Mouse (Mus musculus) intestine, embryonic 14.5 days (tissue): ENCODE results near the gene Insm2. TPM values are rescaled to one million over a fixed set of nuclear protein-coding genes. Genes with fewer than 3 reads are reported as not detected.
"Not testable (repeated sequence)": the region's sequence is repeated elsewhere in the genome, so short reads cannot be mapped to it uniquely, and the experiment has no call there.

Source experiments
- ATAC-seq: fragments of 200-750 bp; cut with Nextera tagmentation; replicated peaks from 2 replicates; pipeline ENCODE4 v1.8.0; 2017; ENCODE audit warnings: low read depth, moderate number of reproducible peaks, moderate TSS enrichment, moderate library complexity; ENCODE audit not compliant: low FRiP score, low TSS enrichment
- DNase-seq: peaks from one replicate; pipeline ENCODE4 v3.0.0-alpha.2; 2018; ENCODE audit warnings: low spot score
- H3K27ac ChIP-seq: fragments of 300-500 bp; sonication (generic); 2 replicates; pipeline ENCODE4 v1.5.1; 2014; ENCODE audit warnings: low read depth, mild to moderate bottlenecking, control low read depth
- H3K27me3 ChIP-seq: fragments of 300-500 bp; sonication (generic); replicated peaks from 2 replicates; pipeline ENCODE4 v1.6.1; 2014; ENCODE audit warnings: low read length, control low read depth; ENCODE audit not compliant: control insufficient read depth, insufficient read depth
- H3K36me3 ChIP-seq: fragments of 300-500 bp; sonication (generic); 2 replicates; pipeline ENCODE4 v1.6.1; 2014; ENCODE audit warnings: low read length, control low read depth; ENCODE audit not compliant: control insufficient read depth, insufficient read depth
- H3K4me1 ChIP-seq: fragments of 300-500 bp; sonication (generic); replicated peaks from 2 replicates; pipeline ENCODE4 v1.6.1; 2014; ENCODE audit warnings: low read length, control low read depth, mixed read lengths; ENCODE audit not compliant: control insufficient read depth, insufficient read depth
- H3K4me2 ChIP-seq: fragments of 300-500 bp; sonication (generic); 2 replicates; pipeline ENCODE4 v1.6.1; 2014; ENCODE audit warnings: low read length
- H3K4me3 ChIP-seq: fragments of 300-500 bp; sonication (generic); 2 replicates; pipeline ENCODE4 v1.5.1; 2014; ENCODE audit warnings: low read depth, low read length, control low read depth, mixed read lengths
- H3K9ac ChIP-seq: fragments of 300-500 bp; sonication (generic); 2 replicates; pipeline ENCODE4 v1.6.1; 2014; ENCODE audit warnings: mild to moderate bottlenecking, low read length
- H3K9me3 ChIP-seq: fragments of 300-500 bp; sonication (generic); 2 replicates; pipeline ENCODE4 v1.6.1; 2016; ENCODE audit warnings: low read length, control low read depth; ENCODE audit not compliant: control insufficient read depth
- WGBS: fragments of 180-500 bp; shearing (Covaris S2); extraction: QIAGEN DNeasy Blood & Tissue Kit; methylation state at CpG from one replicate; pipeline ENCODE4 v1.1.7; 2014; 5-methylcytosine and 5-hydroxymethylcytosine counted together
- polyA plus RNA-seq: library from polyadenylated mRNA; unstranded; fragments of >200 nt; fragmentation: Nextera tagmentation; extraction: Ambion mirVana; gene quantifications from 2 replicates; pipeline ENCODE4 v1.2.1, GENCODE M21; 2014

Insm2 gene
- 0.12 and 0.34 TPM in 2 replicates for polyA plus RNA-seq

- DNase-seq: peak; percentile 65
- Histone ChIP-seq H3K4me2 (peak within 1 kb of the TSS; percentile 74), H3K36me3 (no peaks in the 10 kb centered on the region), H3K4me3 (peak within 1 kb of the TSS; percentile 46), H3K9me3 (no peaks in the 10 kb centered on the region), H3K4me1 (peaks cover 16% of the 10 kb centered on the region), H3K27ac (no peak within 1 kb of the TSS), H3K9ac (no peak within 1 kb of the TSS), H3K27me3 (peaks cover 53% of the 10 kb centered on the region)
- ATAC-seq: peak; percentile 21; the same call in 1 of the 2 replicates
- WGBS: 2% methylated on average over 57 of the region's 77 CpGs
Measured at GRCm38 (mm10) chr12:55598887-55599561, at the start of gene Insm2. Insm2 (plus strand) TSS chr12:55599427.

- not testable (repeated sequence) for H3K4me3 ChIP-seq, H3K4me2 ChIP-seq, H3K9me3 ChIP-seq, H3K4me1 ChIP-seq, H3K9ac ChIP-seq, H3K27ac ChIP-seq, DNase-seq, H3K36me3 ChIP-seq, H3K27me3 ChIP-seq, ATAC-seq
- WGBS: 73% methylated on average over 6 of the region's 6 CpGs
Measured at GRCm38 (mm10) chr12:55554901-55555300, 44.3 kb upstream of the Insm2 start.

GRCm38 (mm10) chr12:55557866-55558265 is 41.4 kb upstream of the Insm2 start:
- no peak for ATAC-seq
- H3K4me1 ChIP-seq: no peaks in the 10 kb centered on the region
- H3K27ac ChIP-seq: no peak overlapping the region
- no peak overlapping the region for H3K4me3 ChIP-seq
- no peak overlapping the region for H3K9ac ChIP-seq
- WGBS: 83% methylated on average over 6 of the region's 6 CpGs
- no peaks in the 10 kb centered on the region for H3K27me3 ChIP-seq
- DNase-seq: no peak
- H3K4me2 ChIP-seq: no peak overlapping the region
- H3K9me3 ChIP-seq: no peaks in the 10 kb centered on the region
- H3K36me3 ChIP-seq: no peaks in the 10 kb centered on the region

GRCm38 (mm10) chr12:55559184-55559855 is 39.9 kb upstream of the Insm2 start:
- H3K27me3 ChIP-seq: no peaks in the 10 kb centered on the region
- no peaks in the 10 kb centered on the region for H3K4me1 ChIP-seq
- no peaks in the 10 kb centered on the region for H3K9me3 ChIP-seq
- no peak overlapping the region for H3K27ac ChIP-seq
- ATAC-seq: no peak
- H3K4me2 ChIP-seq: no peak overlapping the region
- no peak overlapping the region for H3K9ac ChIP-seq
- H3K36me3 ChIP-seq: no peaks in the 10 kb centered on the region
- WGBS: 88% methylated on average over 12 of the region's 12 CpGs
- DNase-seq: no peak
- no peak overlapping the region for H3K4me3 ChIP-seq

- Histone ChIP-seq H3K9me3 (0 out of 2 replicates have a peak, but pooled peaks cover 3% of the 10 kb centered on the region), H3K9ac (no peak overlapping the region), H3K4me3 (peak overlapping the region; percentile 29), H3K27ac (no peak overlapping the region), H3K27me3 (no peaks in the 10 kb centered on the region), H3K4me2 (peak overlapping the region; percentile 48), H3K36me3 (no peaks in the 10 kb centered on the region), H3K4me1 (no peaks in the 10 kb centered on the region)
- peak; percentile 54 for DNase-seq
- peak; percentile 58; the same call in 1 of the 2 replicates for ATAC-seq
- WGBS: 16% methylated on average over 19 of the region's 19 CpGs
Measured at GRCm38 (mm10) chr12:55560025-55560690, 39.1 kb upstream of the Insm2 start.

GRCm38 (mm10) chr12:55563742-55564141 is 35.5 kb upstream of the Insm2 start:
- no peaks in the 10 kb centered on the region for H3K4me1 ChIP-seq
- H3K4me3 ChIP-seq: no peak overlapping the region
- 94% methylated on average over 3 of the region's 3 CpGs for WGBS
- 0 out of 2 replicates have a peak, but pooled peaks cover 3% of the 10 kb centered on the region for H3K9me3 ChIP-seq
- DNase-seq (no peak), ATAC-seq (no peak)
- no peak overlapping the region for H3K9ac ChIP-seq
- H3K36me3 ChIP-seq: no peaks in the 10 kb centered on the region
- no peaks in the 10 kb centered on the region for H3K27me3 ChIP-seq
- no peak overlapping the region for H3K27ac ChIP-seq
- no peak overlapping the region for H3K4me2 ChIP-seq

GRCm38 (mm10) chr12:55564187-55564963 is 34.9 kb upstream of the Insm2 start:
- DNase-seq (no peak), ATAC-seq (no peak)
- WGBS: 86% methylated on average over 9 of the region's 9 CpGs
- no peak overlapping the region for H3K4me2 ChIP-seq
- H3K9me3 ChIP-seq: 0 out of 2 replicates have a peak, but pooled peaks cover 3% of the 10 kb centered on the region
- no peaks in the 10 kb centered on the region for H3K27me3 ChIP-seq
- no peak overlapping the region for H3K9ac ChIP-seq
- no peaks in the 10 kb centered on the region for H3K36me3 ChIP-seq
- H3K4me3 ChIP-seq: no peak overlapping the region
- H3K27ac ChIP-seq: no peak overlapping the region
- no peaks in the 10 kb centered on the region for H3K4me1 ChIP-seq

GRCm38 (mm10) chr12:55565206-55565605 is 34.0 kb upstream of the Insm2 start, which contains the start of gene Aldoart2:
Aldoart2 (plus strand) TSS chr12:55565239.
- no peak within 1 kb of the TSS for H3K27ac ChIP-seq
- H3K9me3 ChIP-seq: 0 out of 2 replicates have a peak, but pooled peaks cover 3% of the 10 kb centered on the region
- H3K4me1 ChIP-seq: no peaks in the 10 kb centered on the region
- ATAC-seq: no peak
- DNase-seq: no peak
- 93% methylated on average over 19 of the region's 19 CpGs for WGBS
- H3K4me2 ChIP-seq: no peak within 1 kb of the TSS
- no peak within 1 kb of the TSS for H3K4me3 ChIP-seq
- no peaks in the 10 kb centered on the region for H3K27me3 ChIP-seq
- H3K9ac ChIP-seq: no peak within 1 kb of the TSS
- no peaks in the 10 kb centered on the region for H3K36me3 ChIP-seq
